Mouse (Mus musculus) testis, adult 2 months (tissue): ENCODE data around the gene Retreg3. TPM values are rescaled to one million over a fixed set of nuclear protein-coding genes. Genes with fewer than 3 reads are reported as not detected.

ENCODE experiments used
- H3K27ac ChIP-seq: fragments of 200-500 bp; 2 replicates; pipeline ENCODE4 v1.5.1; 2012; ENCODE audit warnings: low read depth, low read length; ENCODE audit not compliant: control insufficient read depth, insufficient read depth
- H3K27me3 ChIP-seq: fragments of 200-500 bp; 2 replicates; pipeline ENCODE4 v1.6.1; 2012; ENCODE audit warnings: mild to moderate bottlenecking, low read length, moderate library complexity; ENCODE audit not compliant: control insufficient read depth, insufficient read depth
- H3K36me3 ChIP-seq: fragments of 200-500 bp; 2 replicates; pipeline ENCODE4 v1.6.1; 2012; ENCODE audit warnings: mild to moderate bottlenecking, low read length; ENCODE audit not compliant: control insufficient read depth, insufficient read depth
- H3K4me1 ChIP-seq: fragments of 200-500 bp; 2 replicates; pipeline ENCODE4 v1.6.1; 2012; ENCODE audit warnings: low read length; ENCODE audit not compliant: control insufficient read depth, insufficient read depth
- H3K4me3 ChIP-seq: fragments of 200-500 bp; 2 replicates; pipeline ENCODE4 v1.5.1; 2012; ENCODE audit warnings: low read depth, mild to moderate bottlenecking, low read length, moderate library complexity, mixed read lengths; ENCODE audit not compliant: control insufficient read depth
- CTCF ChIP-seq: fragments of 200-500 bp; IDR thresholded peaks from 2 replicates; pipeline ENCODE4 v1.5.1; 2012; ENCODE audit warnings: low read depth, mild to moderate bottlenecking, inconsistent platforms, low read length, moderate library complexity; ENCODE audit not compliant: control insufficient read depth, insufficient read depth, insufficient replicate concordance
- POLR2A ChIP-seq: fragments of 200-500 bp; IDR thresholded peaks from 2 replicates; pipeline ENCODE4 v1.6.1; 2012; ENCODE audit warnings: low read depth, mild to moderate bottlenecking, inconsistent platforms, low read length, moderate library complexity; ENCODE audit not compliant: control insufficient read depth
- polyA plus RNA-seq: library from polyadenylated mRNA; depleted of rRNA; stranded (reverse); fragments of >200 nt; gene quantifications from 2 replicates; pipeline ENCODE4 v1.2.3, GENCODE M21; 2012; rRNA removed

The Retreg3 gene
- polyA plus RNA-seq = 51.5 and 53.8 TPM in 2 replicates

GRCm38 (mm10) chr11:101119761-101120544 lies at the start of gene Retreg3, which contains the start of gene Tubg1:
Retreg3 (minus strand) TSS chr11:101119893.
Tubg1 (plus strand) TSS chr11:101119938.
- TF ChIP-seq CTCF (no peak), POLR2A (peak; percentile 93)
- Histone ChIP-seq H3K36me3 (no peaks in the 10 kb centered on the region), H3K4me3 (peak within 1 kb of the TSS; percentile 89), H3K27ac (peak within 1 kb of the TSS; percentile 85), H3K4me1 (peaks cover 7% of the 10 kb centered on the region), H3K27me3 (no peaks in the 10 kb centered on the region)

GRCm38 (mm10) chr11:101168301-101168980 lies 48.7 kb upstream of the Retreg3 start:
- no peak overlapping the region for H3K4me3 ChIP-seq
- TF ChIP-seq POLR2A (no peak), CTCF (no peak)
- H3K27me3 ChIP-seq = peaks cover 4% of the 10 kb centered on the region
- H3K36me3 ChIP-seq = no peaks in the 10 kb centered on the region
- H3K27ac ChIP-seq = no peak overlapping the region
- peaks cover 24% of the 10 kb centered on the region for H3K4me1 ChIP-seq

- H3K36me3 ChIP-seq = no peaks in the 10 kb centered on the region
- H3K4me1 ChIP-seq = peaks cover 23% of the 10 kb centered on the region
- no peak overlapping the region for H3K4me3 ChIP-seq
- no peak overlapping the region for H3K27ac ChIP-seq
- no peak for TF ChIP-seq CTCF
- TF ChIP-seq POLR2A = no peak
- peaks cover 4% of the 10 kb centered on the region for H3K27me3 ChIP-seq
Observed at GRCm38 (mm10) chr11:101167963-101168300, 48.2 kb upstream of the Retreg3 start.

- Histone ChIP-seq H3K36me3 (no peaks in the 10 kb centered on the region), H3K27me3 (peaks cover 4% of the 10 kb centered on the region), H3K27ac (no peak overlapping the region), H3K4me1 (peaks cover 22% of the 10 kb centered on the region), H3K4me3 (no peak overlapping the region)
- TF ChIP-seq CTCF = no peak
- TF ChIP-seq POLR2A = no peak
Observed at GRCm38 (mm10) chr11:101167211-101167962, 47.7 kb upstream of the Retreg3 start.

GRCm38 (mm10) chr11:101166357-101166756 lies 46.7 kb upstream of the Retreg3 start:
- peaks cover 2% of the 10 kb centered on the region for H3K27me3 ChIP-seq
- no peaks in the 10 kb centered on the region for H3K36me3 ChIP-seq
- H3K4me1 ChIP-seq = peaks cover 19% of the 10 kb centered on the region
- TF ChIP-seq CTCF (no peak), POLR2A (no peak)
- no peak overlapping the region for H3K27ac ChIP-seq
- no peak overlapping the region for H3K4me3 ChIP-seq

- Histone ChIP-seq H3K27ac (no peak overlapping the region), H3K4me1 (peaks cover 9% of the 10 kb centered on the region), H3K36me3 (no peaks in the 10 kb centered on the region), H3K27me3 (peaks cover 2% of the 10 kb centered on the region), H3K4me3 (no peak overlapping the region)
- no peak for TF ChIP-seq CTCF
- TF ChIP-seq POLR2A = no peak
Observed at GRCm38 (mm10) chr11:101164677-101165580, 45.2 kb upstream of the Retreg3 start.

- Histone ChIP-seq H3K4me1 (peaks cover 7% of the 10 kb centered on the region), H3K36me3 (no peaks in the 10 kb centered on the region), H3K4me3 (no peak overlapping the region; the same call in 1 of the 2 replicates), H3K27me3 (peaks cover 2% of the 10 kb centered on the region), H3K27ac (no peak overlapping the region)
- TF ChIP-seq CTCF (no peak), POLR2A (no peak)
Observed at GRCm38 (mm10) chr11:101164351-101164665, 44.6 kb upstream of the Retreg3 start.
